Mouse (Mus musculus): ENCODE measurements around the gene Tbl1xr1. TPM values are rescaled to one million over a fixed set of nuclear protein-coding genes. Genes with fewer than 3 reads are reported as not detected.
A peak's percentile ranks its signal among the peaks of the same experiment; 100 is the strongest.

The Tbl1xr1 gene
- polyA plus RNA-seq, 1 experiment from 2014 or later, result 6.9 TPM

DNA sequence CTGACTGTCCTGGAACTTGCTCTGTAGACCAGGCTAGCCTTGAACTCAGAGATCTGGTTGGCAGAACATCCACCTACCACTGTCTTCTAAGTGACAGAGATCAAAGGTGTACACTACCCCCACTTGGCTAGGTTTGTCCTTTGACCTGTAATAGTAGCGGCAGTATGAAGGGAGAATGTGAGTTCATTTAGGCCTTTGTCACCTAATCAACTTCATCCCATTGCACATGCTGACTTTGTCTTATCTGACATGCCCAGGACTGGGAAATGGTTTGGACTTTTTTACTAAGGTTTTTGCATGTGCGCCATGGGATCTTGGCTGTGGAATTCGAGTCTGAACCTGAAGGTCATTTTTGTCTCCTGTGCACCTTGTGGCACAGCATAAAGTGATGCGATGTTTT is 6.4 kb downstream of the Tbl1xr1 start:
- Histone ChIP-seq H3K27ac (ENCODE audit: low read length) (no peak overlapping the region), H3K4me3 (ENCODE audit: low read depth, low read length) (no peak overlapping the region), H3K9ac (ENCODE audit: low read depth, low read length) (no peak overlapping the region), H3K4me2 (ENCODE audit: low read depth, low read length) (no peak overlapping the region), H3K27me3 (ENCODE audit: control insufficient read depth, insufficient read depth, low read depth, low read length) (no peaks in the 10 kb centered on the region), H3K9me3 (replicated peaks; ENCODE audit: control insufficient read depth, low read length) (no peaks in the 10 kb centered on the region), H3K36me3 (ENCODE audit: control insufficient read depth, insufficient read depth) (no peaks in the 10 kb centered on the region), H3K4me1 (ENCODE audit: control insufficient read depth, low read depth, low read length) (peaks cover 42% of the 10 kb centered on the region)
- WGBS (ENCODE audit: insufficient replicate concordance), result 44% methylated on average over 4 of the region's 4 CpGs
- ATAC-seq (ENCODE audit: low read depth), result peak; percentile 37; the same call in 1 of the 2 replicates

DNA sequence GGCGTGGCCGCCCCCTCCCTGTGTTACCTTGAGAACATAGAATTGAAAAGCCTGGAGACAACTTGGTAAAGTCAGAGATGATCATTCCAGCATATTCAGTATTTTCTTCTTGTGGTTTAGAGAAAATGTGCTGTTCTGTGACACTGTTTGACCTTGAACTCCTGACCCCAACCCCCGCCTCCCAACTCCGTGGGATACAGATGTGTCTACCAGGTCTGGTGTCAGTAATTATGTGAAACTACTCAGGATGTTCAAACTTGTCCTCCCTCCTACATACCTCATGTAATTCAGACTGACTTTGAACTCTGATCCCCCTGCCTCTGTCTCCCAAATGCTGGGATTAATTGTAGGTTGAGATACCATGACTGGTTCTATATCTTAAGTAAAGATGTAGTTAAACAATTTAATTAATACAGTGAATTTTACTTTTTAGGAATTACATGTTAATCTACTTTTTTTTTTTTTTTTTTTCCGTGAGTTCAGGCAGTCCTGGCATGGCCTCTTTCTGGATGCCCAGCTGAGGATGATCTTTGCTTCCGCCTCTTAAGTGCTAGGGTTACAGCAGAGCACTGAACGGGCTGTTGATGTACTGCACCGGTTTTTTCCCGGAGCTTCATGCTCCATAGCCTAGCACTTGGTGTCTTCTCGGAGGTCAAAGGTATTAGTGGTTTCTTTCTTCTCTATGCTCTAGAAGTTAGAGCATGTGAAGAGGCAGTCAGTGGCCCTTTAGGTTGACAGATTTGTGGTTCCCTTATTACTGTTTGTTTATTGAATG is 8.0 kb downstream of the Tbl1xr1 start:
- no peak overlapping the region for H3K9ac ChIP-seq (ENCODE audit: low read depth, low read length)
- no peaks in the 10 kb centered on the region for H3K36me3 ChIP-seq (ENCODE audit: control insufficient read depth, insufficient read depth)
- no peak overlapping the region for H3K27ac ChIP-seq (ENCODE audit: low read length)
- H3K4me1 ChIP-seq (ENCODE audit: control insufficient read depth, low read depth, low read length), result peaks cover 33% of the 10 kb centered on the region
- no peaks in the 10 kb centered on the region for H3K27me3 ChIP-seq (ENCODE audit: control insufficient read depth, insufficient read depth, low read depth, low read length)
- no peak for ATAC-seq (ENCODE audit: low read depth)
- 70% methylated on average over 10 of the region's 10 CpGs for WGBS (ENCODE audit: insufficient replicate concordance)
- no peak overlapping the region for H3K4me3 ChIP-seq (ENCODE audit: low read depth, low read length)
- H3K4me2 ChIP-seq (ENCODE audit: low read depth, low read length), result no peak overlapping the region
- no peaks in the 10 kb centered on the region for H3K9me3 ChIP-seq (replicated peaks; ENCODE audit: control insufficient read depth, low read length)

DNA sequence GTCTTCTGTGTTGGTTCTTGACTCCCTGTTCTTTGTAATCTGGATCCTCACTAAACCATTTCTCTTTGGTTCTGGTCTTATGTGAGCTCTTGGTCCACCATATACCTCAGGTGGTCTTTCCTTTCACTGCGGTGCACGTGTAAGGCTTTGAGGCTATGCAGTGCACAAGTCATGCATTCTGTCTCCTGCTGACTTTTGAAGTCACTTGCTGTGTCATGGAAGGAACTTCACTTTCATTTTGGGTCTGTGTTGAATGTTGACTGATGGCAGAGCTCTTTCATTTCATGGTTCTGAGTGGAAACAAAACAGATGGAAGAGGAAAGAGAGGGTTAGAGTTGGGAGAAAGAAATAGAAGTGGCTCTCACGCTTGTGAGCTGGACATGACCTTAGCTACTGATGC is 13.4 kb downstream of the Tbl1xr1 start:
- 51% methylated on average over 3 of the region's 3 CpGs for WGBS (ENCODE audit: insufficient replicate concordance)
- peaks cover 26% of the 10 kb centered on the region for H3K4me1 ChIP-seq (ENCODE audit: control insufficient read depth, low read depth, low read length)
- H3K4me3 ChIP-seq (ENCODE audit: low read depth, low read length), result no peak overlapping the region
- H3K9me3 ChIP-seq (replicated peaks; ENCODE audit: control insufficient read depth, low read length), result no peaks in the 10 kb centered on the region
- no peak overlapping the region for H3K9ac ChIP-seq (ENCODE audit: low read depth, low read length)
- no peak for ATAC-seq (ENCODE audit: low read depth)
- peak overlapping the region; percentile 47 for H3K27ac ChIP-seq (ENCODE audit: low read length)
- no peak overlapping the region for H3K4me2 ChIP-seq (ENCODE audit: low read depth, low read length)
- no peaks in the 10 kb centered on the region for H3K36me3 ChIP-seq (ENCODE audit: control insufficient read depth, insufficient read depth)
- no peaks in the 10 kb centered on the region for H3K27me3 ChIP-seq (ENCODE audit: control insufficient read depth, insufficient read depth, low read depth, low read length)

DNA sequence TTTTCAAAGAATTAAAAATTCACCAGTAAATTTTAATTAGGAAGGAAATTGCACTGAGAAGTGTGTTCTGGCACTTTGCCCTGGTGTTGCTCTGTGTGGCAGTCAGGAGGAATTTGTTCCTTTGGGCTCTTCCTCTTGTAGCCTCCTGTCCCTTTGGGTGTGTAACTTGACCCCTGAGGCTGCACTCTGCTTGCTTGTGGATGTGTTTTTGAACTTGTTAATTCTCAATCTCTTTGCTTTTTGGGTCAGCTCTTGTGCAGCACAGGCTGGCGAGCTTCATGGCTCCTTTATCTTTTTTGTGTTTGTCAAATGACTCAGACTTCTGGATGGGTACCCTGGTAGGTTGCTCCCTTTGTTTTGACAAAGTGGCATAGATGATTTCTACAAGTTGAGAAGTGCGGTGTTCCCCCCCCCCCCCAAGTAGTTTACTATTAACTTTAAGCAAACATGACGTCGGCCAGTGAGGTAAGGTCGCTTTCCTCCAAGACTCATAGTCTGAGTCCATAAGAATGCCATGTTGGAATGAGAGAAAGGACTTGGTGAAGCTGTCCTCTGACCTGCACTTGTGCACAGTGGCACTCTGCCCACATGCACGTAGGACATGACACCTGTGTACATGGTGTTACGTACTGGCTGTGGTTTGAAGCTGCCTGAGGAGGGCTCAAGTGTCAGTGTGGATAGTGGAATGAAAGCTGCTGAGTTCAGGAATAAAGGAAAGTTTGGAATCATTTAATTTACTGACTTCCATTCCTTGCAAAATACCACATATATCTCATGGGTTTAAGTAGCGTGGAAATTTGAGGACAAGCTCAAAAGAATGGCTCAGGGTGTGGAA is 14.2 kb downstream of the Tbl1xr1 start:
- H3K27me3 ChIP-seq (ENCODE audit: control insufficient read depth, insufficient read depth, low read depth, low read length), result no peaks in the 10 kb centered on the region
- peak overlapping the region; percentile 71 for H3K27ac ChIP-seq (ENCODE audit: low read length)
- no peaks in the 10 kb centered on the region for H3K36me3 ChIP-seq (ENCODE audit: control insufficient read depth, insufficient read depth)
- 57% methylated on average over 8 of the region's 8 CpGs for WGBS (ENCODE audit: insufficient replicate concordance)
- H3K4me3 ChIP-seq (ENCODE audit: low read depth, low read length), result no peak overlapping the region
- ATAC-seq (ENCODE audit: low read depth), result peak; percentile 71
- no peak overlapping the region for H3K9ac ChIP-seq (ENCODE audit: low read depth, low read length)
- H3K4me1 ChIP-seq (ENCODE audit: control insufficient read depth, low read depth, low read length), result peaks cover 26% of the 10 kb centered on the region
- no peaks in the 10 kb centered on the region for H3K9me3 ChIP-seq (replicated peaks; ENCODE audit: control insufficient read depth, low read length)
- peak overlapping the region; percentile 4; the same call in 1 of the 2 replicates for H3K4me2 ChIP-seq (ENCODE audit: low read depth, low read length)

DNA sequence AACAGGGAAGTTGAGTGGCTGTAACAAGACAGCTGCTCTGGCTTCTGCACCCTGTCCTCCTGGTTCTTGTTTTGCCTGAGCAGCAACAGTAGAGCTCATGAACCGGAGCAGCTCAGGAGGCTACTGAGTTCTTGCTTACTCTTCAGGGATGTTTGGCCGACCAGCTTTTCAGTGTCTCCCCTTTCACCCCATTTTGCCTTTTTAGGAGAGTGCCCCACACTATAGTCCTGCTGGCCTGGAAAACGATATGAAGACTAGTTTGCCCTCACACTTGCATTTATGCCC is 14.8 kb downstream of the Tbl1xr1 start:
- no peak overlapping the region for H3K4me3 ChIP-seq (ENCODE audit: low read depth, low read length)
- no peaks in the 10 kb centered on the region for H3K27me3 ChIP-seq (ENCODE audit: control insufficient read depth, insufficient read depth, low read depth, low read length)
- no peak overlapping the region for H3K9ac ChIP-seq (ENCODE audit: low read depth, low read length)
- H3K27ac ChIP-seq (ENCODE audit: low read length), result peak overlapping the region; percentile 71
- whole genome bisulfite sequencing (ENCODE audit: insufficient replicate concordance), result 50% methylated on average over 3 of the region's 3 CpGs
- no peaks in the 10 kb centered on the region for H3K36me3 ChIP-seq (ENCODE audit: control insufficient read depth, insufficient read depth)
- ATAC-seq (ENCODE audit: low read depth), result 0 out of 2 replicates have a peak, but pooled peaks have one; percentile 23
- peaks cover 26% of the 10 kb centered on the region for H3K4me1 ChIP-seq (ENCODE audit: control insufficient read depth, low read depth, low read length)
- H3K4me2 ChIP-seq (ENCODE audit: low read depth, low read length), result no peak overlapping the region
- H3K9me3 ChIP-seq (replicated peaks; ENCODE audit: control insufficient read depth, low read length), result no peaks in the 10 kb centered on the region

DNA sequence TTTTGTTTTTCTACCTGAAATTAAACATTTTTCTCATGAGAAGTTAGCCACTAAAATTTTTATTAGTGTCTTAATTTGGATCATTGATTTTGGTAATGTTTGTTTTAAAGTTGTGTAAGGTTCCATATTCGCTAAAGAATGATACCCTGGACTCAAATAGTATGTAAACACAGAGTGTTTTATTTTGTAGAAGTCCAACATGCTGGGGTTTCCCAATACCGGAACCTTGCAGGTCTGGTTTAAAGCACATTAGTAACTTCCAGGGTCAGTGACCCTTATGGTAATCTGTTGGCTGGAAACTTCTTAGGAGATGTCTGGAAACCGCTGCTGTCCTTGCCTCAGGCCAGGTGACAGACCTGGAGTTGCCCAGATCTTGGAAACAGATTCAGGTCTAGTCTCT is 15.2 kb downstream of the Tbl1xr1 start:
- Histone ChIP-seq H3K9ac (ENCODE audit: low read depth, low read length) (no peak overlapping the region), H3K36me3 (ENCODE audit: control insufficient read depth, insufficient read depth) (no peaks in the 10 kb centered on the region), H3K27ac (ENCODE audit: low read length) (peak overlapping the region; percentile 71), H3K9me3 (replicated peaks; ENCODE audit: control insufficient read depth, low read length) (no peaks in the 10 kb centered on the region), H3K27me3 (ENCODE audit: control insufficient read depth, insufficient read depth, low read depth, low read length) (no peaks in the 10 kb centered on the region), H3K4me1 (ENCODE audit: control insufficient read depth, low read depth, low read length) (peaks cover 26% of the 10 kb centered on the region), H3K4me2 (ENCODE audit: low read depth, low read length) (no peak overlapping the region), H3K4me3 (ENCODE audit: low read depth, low read length) (no peak overlapping the region)
- WGBS (ENCODE audit: insufficient replicate concordance), result 59% methylated on average over 3 of the region's 3 CpGs
- ATAC-seq (ENCODE audit: low read depth), result peak; percentile 57

DNA sequence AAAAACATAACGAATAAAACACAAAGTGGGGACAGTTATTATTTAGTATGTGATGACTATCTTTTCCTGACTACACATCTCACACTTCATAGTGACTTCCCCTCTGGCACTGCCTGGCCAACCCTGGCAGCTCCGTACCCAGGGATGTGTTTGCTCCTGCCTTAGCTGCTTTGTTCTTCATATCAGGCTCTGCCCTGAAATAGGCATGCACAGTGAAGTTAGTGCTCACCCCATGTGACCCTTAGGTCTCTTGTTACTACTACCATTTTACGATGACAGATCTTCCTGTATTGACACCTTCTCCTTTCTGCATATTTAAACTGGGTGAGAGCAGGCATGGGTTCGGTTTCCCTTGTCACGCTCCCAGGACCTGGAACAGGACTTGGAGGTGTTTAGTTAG is 16.3 kb downstream of the Tbl1xr1 start:
- Histone ChIP-seq H3K36me3 (ENCODE audit: control insufficient read depth, insufficient read depth) (no peaks in the 10 kb centered on the region), H3K4me1 (ENCODE audit: control insufficient read depth, low read depth, low read length) (peaks cover 26% of the 10 kb centered on the region), H3K4me3 (ENCODE audit: low read depth, low read length) (no peak overlapping the region), H3K27ac (ENCODE audit: low read length) (no peak overlapping the region), H3K9ac (ENCODE audit: low read depth, low read length) (no peak overlapping the region), H3K27me3 (ENCODE audit: control insufficient read depth, insufficient read depth, low read depth, low read length) (no peaks in the 10 kb centered on the region), H3K9me3 (replicated peaks; ENCODE audit: control insufficient read depth, low read length) (no peaks in the 10 kb centered on the region), H3K4me2 (ENCODE audit: low read depth, low read length) (no peak overlapping the region)
- 71% methylated on average over 5 of the region's 5 CpGs for WGBS (ENCODE audit: insufficient replicate concordance)
- ATAC-seq (ENCODE audit: low read depth), result no peak

DNA sequence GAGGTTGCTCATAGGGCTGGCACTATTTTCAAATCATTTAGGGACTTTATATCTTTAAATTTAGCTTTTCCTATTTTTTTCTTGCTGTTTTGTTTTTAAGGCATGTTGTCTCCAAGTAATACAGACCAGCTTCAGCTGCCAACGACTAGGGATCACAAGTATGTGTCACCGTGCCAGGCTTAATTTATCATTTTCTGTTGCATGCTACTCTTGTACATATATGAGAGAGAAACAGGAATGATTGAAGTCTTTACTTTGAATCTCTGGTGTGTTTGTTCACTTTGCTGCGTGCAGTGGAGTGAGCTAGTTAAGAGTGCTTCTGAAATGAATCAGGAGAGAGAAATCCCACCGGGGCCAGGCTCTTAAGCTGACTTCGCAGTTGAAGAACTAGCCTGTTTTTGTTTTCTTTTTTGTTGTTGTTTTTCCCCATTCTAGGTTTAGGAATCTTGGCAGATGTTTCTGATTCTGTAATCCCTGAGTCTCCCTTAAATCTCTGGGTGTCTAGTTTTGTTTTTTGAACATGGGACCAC is 27.6 kb downstream of the Tbl1xr1 start:
- Histone ChIP-seq H3K4me3 (ENCODE audit: low read depth, low read length) (no peak overlapping the region), H3K9ac (ENCODE audit: low read depth, low read length) (no peak overlapping the region), H3K4me1 (ENCODE audit: control insufficient read depth, low read depth, low read length) (peaks cover 2% of the 10 kb centered on the region; the same call in 1 of the 2 replicates), H3K36me3 (ENCODE audit: control insufficient read depth, insufficient read depth) (no peaks in the 10 kb centered on the region), H3K27me3 (ENCODE audit: control insufficient read depth, insufficient read depth, low read depth, low read length) (no peaks in the 10 kb centered on the region), H3K4me2 (ENCODE audit: low read depth, low read length) (no peak overlapping the region), H3K27ac (ENCODE audit: low read length) (no peak overlapping the region), H3K9me3 (replicated peaks; ENCODE audit: control insufficient read depth, low read length) (no peaks in the 10 kb centered on the region)
- no peak for ATAC-seq (ENCODE audit: low read depth)
- WGBS (ENCODE audit: insufficient replicate concordance), result 75% methylated on average over 5 of the region's 5 CpGs

DNA sequence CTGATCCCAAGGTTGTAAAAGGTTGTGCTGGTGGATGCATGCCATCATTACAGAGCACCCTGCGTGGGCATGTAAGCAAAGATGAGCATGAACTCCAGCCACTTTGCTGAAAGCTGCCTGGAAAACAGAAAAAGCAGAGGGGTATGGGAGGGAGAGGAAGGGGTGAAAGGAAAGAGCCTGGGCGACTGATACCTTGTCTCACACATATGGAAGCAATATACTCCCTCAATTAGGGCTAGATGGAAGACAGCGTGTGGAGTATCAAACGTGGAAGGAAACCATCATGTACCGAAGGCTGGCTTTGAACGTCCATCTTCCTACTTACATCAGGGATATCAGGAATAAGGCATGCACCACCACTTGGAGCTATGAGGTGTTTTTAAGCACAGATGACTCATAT is 29.0 kb downstream of the Tbl1xr1 start:
- Histone ChIP-seq H3K9me3 (replicated peaks; ENCODE audit: control insufficient read depth, low read length) (no peaks in the 10 kb centered on the region), H3K9ac (ENCODE audit: low read depth, low read length) (no peak overlapping the region), H3K36me3 (ENCODE audit: control insufficient read depth, insufficient read depth) (no peaks in the 10 kb centered on the region), H3K4me1 (ENCODE audit: control insufficient read depth, low read depth, low read length) (no peaks in the 10 kb centered on the region; the same call in 1 of the 2 replicates), H3K27me3 (ENCODE audit: control insufficient read depth, insufficient read depth, low read depth, low read length) (no peaks in the 10 kb centered on the region), H3K4me2 (ENCODE audit: low read depth, low read length) (no peak overlapping the region), H3K27ac (ENCODE audit: low read length) (no peak overlapping the region), H3K4me3 (ENCODE audit: low read depth, low read length) (no peak overlapping the region)
- 76% methylated on average over 6 of the region's 6 CpGs for WGBS (ENCODE audit: insufficient replicate concordance)
- no peak for ATAC-seq (ENCODE audit: low read depth)
